Mouse (Mus musculus) left cerebral cortex, adult 6 months (tissue): ENCODE results near the gene Ankmy1. TPM values are rescaled to one million over a fixed set of nuclear protein-coding genes. Genes with fewer than 3 reads are reported as not detected.

Experiments
- long read RNA-seq, 2 experiments: library from polyadenylated mRNA; unstranded; transcript quantifications; one replicate each; pipeline ENCODE4 v2.0.0; 2019 to 2020
- polyA plus RNA-seq: library from polyadenylated mRNA; unstranded; fragments of <200 nt; fragmentation: Nextera tagmentation; gene quantifications from 2 replicates; pipeline ENCODE4 v1.2.3, GENCODE M21; 2021

Ankmy1 gene
- polyA plus RNA-seq: 0.14 and 0.42 TPM in 2 replicates
- long read RNA-seq, experiment 1, partial matches to known transcripts: 0 of 1 reads
- long read RNA-seq, experiment 1, other reads (novel, unspliced or antisense): 1 of 1 reads
- long read RNA-seq, experiment 2, partial matches to known transcripts: 0 of 8 reads
- long read RNA-seq, experiment 2, other reads (novel, unspliced or antisense): 8 of 8 reads

DNA sequence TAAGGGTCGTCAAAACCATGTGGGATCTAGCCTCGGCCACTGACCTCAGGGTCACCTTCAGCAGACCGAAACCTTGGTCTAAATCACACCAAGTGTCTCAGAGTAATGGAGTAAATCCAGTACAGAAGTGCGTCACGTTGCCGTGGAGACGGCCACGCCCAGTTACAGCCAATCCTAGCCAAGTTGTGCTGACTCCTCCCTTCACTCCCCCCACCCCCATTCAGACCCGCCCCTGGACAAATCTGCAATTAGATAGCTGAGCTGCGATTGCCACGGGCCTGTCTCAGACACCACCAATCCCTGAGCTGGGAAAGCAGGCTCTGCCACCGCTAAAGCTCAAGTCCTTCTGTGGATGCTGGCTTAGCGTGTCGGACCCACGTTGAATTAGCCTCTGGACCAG is at the start of gene Ankmy1:
TSS of gene Ankmy1 (minus strand) at position 121 of the 400 bp plus-strand sequence.

DNA sequence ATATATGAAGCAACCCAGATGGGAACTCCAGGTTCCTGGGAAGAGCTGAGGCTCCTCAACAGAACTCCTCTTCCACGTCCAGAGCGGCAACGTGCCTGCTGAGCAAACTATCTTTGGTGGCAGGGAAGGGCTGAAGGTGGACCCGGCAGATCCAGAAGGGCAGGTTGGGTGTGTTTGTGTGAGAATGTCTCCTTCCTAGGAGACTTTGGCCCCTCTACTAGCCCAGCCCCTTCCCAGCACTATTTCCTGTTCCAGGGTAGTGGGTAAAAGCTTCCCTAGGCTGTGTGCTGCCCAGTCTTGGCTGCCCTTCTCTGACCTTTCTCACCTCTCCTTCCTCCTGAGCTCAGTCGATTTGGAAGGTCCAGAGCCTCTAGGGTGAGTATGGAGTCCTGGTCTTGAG is 47.9 kb upstream of the Ankmy1 start, which contains the start of gene Gpr35:
TSS of gene Gpr35 (plus strand) at position 259 of the 400 bp plus-strand sequence.

DNA sequence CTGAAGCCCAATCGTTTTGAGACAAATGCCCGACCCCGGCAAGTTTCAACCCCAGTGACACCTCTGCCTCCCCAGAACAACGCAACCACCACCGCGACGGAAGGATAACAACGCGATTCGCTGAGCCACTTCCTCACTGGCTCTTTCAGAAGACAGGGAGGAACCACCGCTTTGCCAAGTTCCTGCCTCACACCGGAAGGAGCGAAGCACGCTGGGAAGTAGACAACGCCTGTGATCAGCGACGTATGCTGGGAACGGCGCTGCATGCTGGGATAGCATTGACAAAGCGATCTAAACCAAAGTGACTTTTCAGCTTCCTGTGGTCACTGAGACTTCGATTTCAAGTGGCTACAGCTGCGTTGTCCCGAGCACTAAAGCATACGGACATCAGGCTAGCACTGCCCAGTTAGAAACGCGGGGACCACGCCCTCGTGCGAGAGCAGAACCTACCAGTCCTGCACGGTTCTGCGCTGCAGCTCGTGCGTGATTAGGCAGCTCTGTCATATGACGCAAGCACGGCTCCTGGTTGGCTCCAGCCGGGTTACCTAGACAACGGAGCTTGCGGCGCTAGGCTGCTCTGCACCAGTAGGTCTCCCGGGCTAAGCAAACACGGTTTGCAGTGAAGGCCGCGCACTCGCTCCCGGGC is 31.6 kb upstream of the Ankmy1 start, which contains the start of gene Capn10:
TSS of gene Capn10 (plus strand) at position 195 of the 646 bp plus-strand sequence.

DNA sequence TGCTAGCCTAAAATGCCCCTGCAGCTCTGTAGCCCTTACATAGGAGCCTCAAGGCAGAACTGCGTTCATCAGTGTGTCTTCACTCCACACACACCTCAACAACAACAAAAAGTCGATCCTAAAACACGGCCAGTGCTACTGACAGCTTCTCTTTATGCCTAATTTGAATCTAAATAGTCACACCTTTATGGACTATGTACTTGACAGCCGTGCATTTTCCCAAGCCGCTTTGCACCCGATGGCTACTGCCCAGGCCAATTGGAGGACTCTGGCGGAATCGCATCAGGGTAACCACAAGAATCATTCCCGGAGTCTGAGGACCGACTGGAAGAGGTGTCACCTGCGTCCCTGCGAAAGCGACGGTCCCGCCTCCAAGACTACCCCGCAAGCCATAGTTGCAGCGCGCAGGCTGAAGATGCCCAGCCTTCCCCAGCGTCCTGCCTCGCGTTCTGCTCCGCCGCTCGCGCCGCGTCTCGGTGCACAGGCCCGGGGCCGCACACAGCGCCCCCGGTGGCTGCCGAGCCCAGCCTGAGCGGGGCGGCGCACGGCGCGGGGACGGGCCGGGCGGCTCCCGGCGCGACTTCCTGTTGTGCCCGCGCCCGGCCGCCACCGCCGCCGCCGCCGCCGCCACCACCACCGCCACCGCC is 7.7 kb upstream of the Ankmy1 start, which contains the start of gene Rnpepl1:
TSS of gene Rnpepl1 (plus strand) at position 545 of the 647 bp plus-strand sequence.

DNA sequence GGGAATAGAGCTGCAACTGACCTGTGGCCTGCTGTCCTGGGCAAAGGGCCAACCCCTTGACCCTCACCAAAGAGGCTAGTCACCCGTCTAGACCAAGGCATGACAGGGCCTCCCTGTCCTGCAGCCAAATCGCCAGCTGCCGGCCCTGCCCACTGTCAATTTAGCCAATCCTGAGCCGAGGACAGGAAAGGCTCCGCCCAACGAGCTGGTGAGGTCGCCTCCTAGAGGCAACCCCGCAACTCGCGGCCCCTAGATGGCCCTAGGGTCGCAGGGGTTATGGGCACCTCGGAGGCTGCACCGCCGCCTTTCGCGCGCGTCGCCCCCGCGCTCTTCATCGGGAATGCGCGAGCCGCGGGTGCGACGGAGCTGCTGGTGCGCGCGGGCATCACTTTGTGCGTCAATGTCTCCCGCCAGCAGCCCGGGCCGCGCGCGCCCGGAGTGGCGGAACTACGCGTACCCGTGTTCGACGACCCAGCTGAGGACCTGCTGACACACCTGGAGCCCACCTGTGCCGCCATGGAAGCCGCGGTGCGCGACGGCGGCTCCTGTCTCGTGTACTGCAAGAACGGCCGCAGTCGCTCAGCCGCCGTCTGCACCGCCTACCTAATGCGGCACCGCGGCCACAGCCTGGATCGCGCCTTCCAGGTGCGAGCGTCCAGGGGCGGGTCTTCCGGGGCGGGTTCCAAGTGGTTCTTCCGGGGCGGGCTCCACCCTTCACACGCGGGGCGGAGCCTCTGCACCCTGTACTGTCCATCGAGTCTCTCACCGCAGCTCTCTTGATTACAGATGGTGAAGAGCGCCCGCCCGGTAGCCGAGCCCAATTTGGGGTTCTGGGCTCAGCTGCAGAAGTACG is 4.3 kb upstream of the Ankmy1 start, which contains the start of gene Dusp28:
TSS of gene Dusp28 (plus strand) at position 203 of the 853 bp plus-strand sequence.

DNA sequence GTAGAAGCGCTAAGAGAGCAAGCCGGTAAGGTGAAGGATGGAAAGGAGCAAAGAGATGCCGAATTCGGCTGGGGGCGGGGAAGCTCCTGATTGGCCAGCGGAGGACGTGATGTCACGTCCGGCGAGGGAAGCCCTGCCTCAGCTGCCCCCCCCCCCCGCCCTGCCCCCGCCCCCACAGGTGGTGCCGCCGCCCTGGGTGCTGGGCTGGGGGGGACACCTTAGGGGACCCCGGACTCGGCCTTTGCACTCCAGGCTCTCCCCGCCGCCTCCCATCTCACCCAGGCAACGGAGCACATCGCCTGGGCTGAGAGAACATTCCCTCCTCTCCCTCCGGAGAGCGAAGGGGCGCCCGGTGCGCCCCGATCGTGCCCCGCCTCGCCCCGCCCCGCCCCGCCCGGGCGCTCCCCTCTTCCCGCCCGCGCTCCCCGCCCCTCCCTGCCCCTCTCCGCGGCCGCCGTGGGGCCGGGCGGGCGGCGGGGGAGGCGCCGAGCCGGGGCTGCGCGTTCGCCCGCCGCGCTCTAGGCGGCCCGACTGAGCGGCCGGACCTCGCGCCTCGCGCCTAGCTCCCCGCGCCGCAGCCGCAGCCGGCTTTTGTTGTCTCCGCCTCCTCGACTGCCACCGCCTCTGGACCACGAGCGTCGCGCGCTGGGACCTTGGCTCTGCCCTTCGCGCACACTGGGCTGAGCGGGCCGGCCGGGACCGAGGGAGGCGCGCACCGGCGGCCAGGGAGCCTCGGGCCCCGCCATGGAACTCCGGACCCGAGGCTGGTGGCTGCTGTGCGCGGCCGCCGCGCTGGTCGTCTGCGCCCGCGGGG is 71.3 kb downstream of the Ankmy1 start, which contains the start of gene Gpc1:
TSS of gene Gpc1 (plus strand) at position 458 of the 814 bp plus-strand sequence.

Other genes starting within 250 kb of the Ankmy1 start
- gene Gpc1, start 71.3 kb downstream of the Ankmy1 start, polyA plus RNA-seq: 9.3 and 33.7 TPM in 2 replicates
- 35.0 and 44.7 TPM in 2 replicates for gene Dusp28, start 4.1 kb upstream of the Ankmy1 start, polyA plus RNA-seq
- gene Rnpepl1, start 7.9 kb upstream of the Ankmy1 start, polyA plus RNA-seq: 7.9 and 15.2 TPM in 2 replicates
- gene Capn10, start 31.5 kb upstream of the Ankmy1 start, polyA plus RNA-seq: 28.1 and 34.0 TPM in 2 replicates
- gene Gpr35, start 48.0 kb upstream of the Ankmy1 start, polyA plus RNA-seq: 0.06 and 0.24 TPM in 2 replicates
- gene Aqp12, start 103.4 kb upstream of the Ankmy1 start, polyA plus RNA-seq: not detected in 2 replicates
- 203 and 209 TPM in 2 replicates for gene Kif1a, start 199.0 kb upstream of the Ankmy1 start, polyA plus RNA-seq
- gene Agxt, start 232.3 kb upstream of the Ankmy1 start, polyA plus RNA-seq: not detected in 2 replicates